Mouse (Mus musculus) embryo, embryonic 11.5 days (tissue): Measurements from ENCODE around the gene Rgs6.

ENCODE experiments used
- DNase-seq: peaks from one replicate; pipeline ENCODE4 v3.0.0-alpha.2; 2012; ENCODE audit warnings: low read depth, low spot score

Rgs6 gene

GRCm38 (mm10) chr12:82588017-82588416, at the start of gene Rgs6:
Rgs6 (plus strand) TSS chr12:82588292.
- no peak for DNase-seq

GRCm38 (mm10) chr12:82547127-82547526, 41.0 kb upstream of the Rgs6 start:
- no peak for DNase-seq

GRCm38 (mm10) chr12:82549228-82549627, 38.9 kb upstream of the Rgs6 start:
- no peak for DNase-seq

GRCm38 (mm10) chr12:82550076-82550475, 38.0 kb upstream of the Rgs6 start:
- no peak for DNase-seq

DNA sequence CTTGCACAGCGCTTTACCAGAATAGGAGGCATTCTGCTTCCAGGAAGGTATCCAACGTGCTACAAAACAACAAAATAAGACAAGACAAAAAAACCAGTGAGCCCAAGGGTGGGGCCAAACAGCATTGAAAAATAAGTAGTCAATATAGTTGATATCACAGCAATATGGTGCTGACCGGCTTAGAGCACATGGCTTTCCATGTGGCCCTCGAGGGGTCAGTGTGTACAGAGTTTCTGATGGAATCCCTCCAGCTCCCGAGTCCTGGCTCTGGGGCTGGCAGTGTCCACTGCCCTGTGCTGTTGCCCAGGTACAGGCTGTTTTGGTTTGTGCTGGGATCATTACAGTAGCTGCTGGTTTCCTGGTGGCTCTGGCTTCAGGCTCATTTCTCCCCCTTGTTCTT, 35.7 kb upstream of the Rgs6 start:
- DNase-seq = no peak

DNA sequence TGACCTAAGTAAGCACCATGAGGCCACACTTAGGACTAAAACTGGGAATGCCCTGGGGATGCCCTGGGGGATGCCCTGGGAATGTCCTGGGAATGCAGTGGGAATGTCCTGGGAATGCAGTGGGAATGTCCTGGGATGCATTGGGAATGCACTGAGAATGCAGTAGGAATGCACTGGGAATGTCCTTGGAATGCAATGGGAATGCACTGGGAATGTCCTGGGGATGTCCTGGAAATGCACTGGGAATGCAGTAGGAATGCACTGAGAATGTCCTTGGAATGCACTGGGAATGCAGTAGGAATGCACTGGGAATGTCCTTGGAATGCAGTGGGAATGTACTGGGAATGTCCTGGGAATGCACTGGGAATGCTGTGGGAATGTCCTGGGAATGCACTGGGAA, 25.2 kb upstream of the Rgs6 start:
- DNase-seq = no peak

GRCm38 (mm10) chr12:82568370-82568769, 19.7 kb upstream of the Rgs6 start:
- no peak for DNase-seq

DNA sequence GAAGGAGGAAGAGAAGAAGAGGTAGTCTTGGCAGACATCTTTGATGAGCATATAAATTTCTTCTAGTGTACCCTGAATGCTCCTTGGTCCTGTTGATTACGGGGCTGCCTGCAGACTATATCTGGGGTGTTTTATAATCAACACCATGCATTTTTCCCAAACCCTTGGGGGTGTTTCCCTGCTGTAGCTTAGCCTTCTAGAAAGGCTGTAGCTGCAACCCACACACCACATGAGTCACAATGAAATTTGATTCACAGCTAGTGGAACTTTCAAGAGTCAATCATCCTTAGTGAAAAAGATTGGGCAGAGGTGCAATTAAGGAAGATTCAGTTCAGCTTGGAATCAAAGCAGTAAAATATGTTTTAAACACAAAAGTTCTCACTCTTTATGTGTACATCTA, 15.4 kb upstream of the Rgs6 start:
- DNase-seq = no peak

DNA sequence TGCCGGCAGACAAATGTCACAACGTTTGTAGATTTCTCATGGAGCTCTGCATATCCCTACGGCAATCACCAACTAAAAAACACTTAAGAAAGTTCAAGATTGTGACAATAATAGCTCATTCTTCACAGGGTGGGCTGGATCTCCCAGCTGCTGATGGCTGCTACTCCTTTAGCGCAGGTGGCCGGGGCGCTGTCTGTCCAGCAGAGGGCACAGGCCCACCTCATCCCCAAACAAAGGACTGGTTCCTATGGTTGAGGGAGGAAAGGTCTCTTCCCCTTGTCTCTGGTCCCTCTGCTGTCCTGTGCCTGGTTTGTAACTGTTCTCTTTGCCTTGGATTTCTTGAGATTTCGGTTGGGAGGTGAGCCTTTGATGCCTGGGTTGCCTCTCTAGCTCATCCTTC, 1.5 kb upstream of the Rgs6 start:
- DNase-seq = no peak

DNA sequence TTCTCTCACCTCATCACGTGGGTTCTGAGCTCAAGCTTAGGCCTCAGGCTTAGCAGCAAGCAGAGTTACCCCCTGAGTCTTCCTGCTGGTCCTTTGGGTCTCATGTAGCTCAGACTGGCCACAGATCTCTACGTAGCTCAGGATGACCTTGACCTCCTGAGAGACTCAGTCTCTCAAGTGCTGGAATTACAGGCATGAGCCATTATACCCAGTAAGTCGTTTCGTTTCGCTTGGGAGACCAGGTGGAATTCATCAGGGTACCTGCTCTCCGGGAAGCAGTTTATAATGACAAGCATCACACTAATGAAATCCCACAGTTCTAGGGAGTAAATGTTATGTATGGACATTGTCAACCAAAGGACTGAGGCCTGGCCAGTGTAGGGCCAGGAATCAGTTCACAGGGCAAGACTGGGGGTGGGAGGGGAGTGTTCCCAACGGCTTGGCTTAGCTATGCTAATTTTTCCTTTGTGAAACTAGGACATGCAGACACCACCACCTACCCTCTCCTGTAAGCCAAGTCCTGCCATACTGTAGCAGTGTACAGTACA, 670 bp upstream of the Rgs6 start:
- DNase-seq = no peak

GRCm38 (mm10) chr12:82588846-82589630, 946 bp downstream of the Rgs6 start:
- DNase-seq = no peak

DNA sequence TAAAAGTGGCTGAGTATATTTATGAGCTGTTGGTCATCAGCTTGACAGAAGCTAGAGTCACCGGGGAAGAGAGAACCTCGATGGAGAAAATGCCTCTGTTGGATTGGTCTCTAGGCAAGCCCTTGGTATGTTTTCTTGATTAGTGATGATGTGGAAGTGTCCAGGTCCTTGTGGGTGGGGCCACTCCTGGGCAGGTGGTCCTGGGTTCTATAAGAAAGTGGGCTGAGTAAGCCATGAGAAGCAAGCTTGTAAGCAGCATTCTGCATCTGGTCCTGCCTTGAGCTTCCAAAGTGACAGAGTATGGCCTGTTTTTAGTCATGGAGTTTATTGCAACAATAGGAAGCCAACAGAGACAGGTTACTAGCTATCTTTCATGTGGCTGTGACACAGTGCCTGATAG, 10.9 kb downstream of the Rgs6 start:
- no peak for DNase-seq

- no peak for DNase-seq
Measured at GRCm38 (mm10) chr12:82600406-82600805, 12.3 kb downstream of the Rgs6 start.

GRCm38 (mm10) chr12:82602823-82603222, 14.7 kb downstream of the Rgs6 start:
- no peak for DNase-seq

- DNase-seq = no peak
Measured at GRCm38 (mm10) chr12:82603308-82603707, 15.2 kb downstream of the Rgs6 start.

DNA sequence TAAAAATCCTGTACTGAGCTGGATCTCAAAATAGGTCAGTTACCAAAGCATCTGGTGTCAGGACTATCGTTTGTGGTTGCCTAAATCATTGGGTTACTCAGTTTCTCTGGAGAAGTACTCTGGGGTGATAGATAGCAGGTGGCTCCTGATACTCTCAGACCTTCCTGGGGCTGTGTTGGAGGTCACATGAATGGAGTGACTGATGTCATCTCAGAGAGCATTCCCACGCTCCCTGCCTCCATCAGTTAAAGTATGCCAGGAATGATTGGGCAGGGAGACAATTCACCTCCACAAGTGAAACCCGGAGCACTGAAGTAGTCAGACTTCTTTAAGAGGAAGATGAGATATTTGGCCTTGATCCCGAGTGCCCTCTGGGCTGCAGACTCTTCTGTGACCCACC, 15.9 kb downstream of the Rgs6 start:
- DNase-seq = no peak

GRCm38 (mm10) chr12:82612769-82613660, 24.9 kb downstream of the Rgs6 start:
- DNase-seq = no peak

DNA sequence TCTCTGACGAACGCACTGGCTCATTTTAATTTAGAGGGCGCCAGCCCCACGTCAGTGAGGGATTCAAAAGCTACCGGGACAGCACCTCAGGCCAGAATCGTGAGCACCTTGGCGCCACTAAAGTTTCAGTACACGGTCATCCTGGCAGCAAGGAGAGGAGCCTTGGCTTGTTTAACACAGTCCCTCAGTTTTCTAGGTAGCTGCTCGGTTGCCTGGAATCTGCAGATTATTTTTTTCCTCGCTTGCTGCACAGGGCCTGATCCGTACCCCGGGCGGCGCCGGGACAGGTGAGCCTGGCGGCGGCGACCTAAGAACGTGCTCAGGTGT, 28.4 kb downstream of the Rgs6 start:
- DNase-seq = no peak

GRCm38 (mm10) chr12:82616813-82617681, 29.0 kb downstream of the Rgs6 start:
- DNase-seq = no peak

DNA sequence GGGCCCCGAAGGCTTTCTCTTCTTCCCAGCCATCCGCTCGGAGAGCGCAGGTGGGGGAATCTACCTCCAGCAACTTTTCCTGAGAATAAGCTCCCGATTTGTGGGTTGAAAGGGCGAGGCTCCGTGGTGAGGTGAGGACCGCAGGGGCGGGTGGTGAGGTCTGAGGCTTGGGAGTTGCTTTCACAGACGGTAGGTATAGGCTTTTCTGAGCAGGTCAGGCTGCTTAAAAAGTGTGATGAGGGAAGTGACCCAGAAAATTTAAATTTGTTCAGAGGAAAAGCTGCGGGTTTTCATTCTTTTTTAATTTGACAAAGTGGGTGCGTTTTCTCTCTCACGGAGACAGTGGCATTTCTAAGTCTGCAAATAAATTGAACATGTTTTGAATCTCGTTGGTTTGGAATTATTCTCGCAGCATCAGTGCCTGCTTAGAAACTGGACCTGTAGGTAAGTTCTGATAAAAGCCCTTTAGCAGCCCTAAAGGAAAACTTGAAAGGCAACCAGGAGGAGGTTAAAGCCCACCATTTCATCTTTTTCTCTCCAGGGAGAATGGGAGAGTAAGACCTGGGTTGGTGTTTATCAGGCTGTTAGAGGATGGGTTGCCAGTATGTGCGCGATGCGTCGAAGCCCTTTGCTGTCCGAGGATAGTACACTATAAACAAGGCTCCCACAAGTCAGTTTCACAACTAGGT, 29.7 kb downstream of the Rgs6 start:
- no peak for DNase-seq

GRCm38 (mm10) chr12:82640441-82640840, 52.3 kb downstream of the Rgs6 start:
- DNase-seq = no peak
